ENCODE assay signal across 8 mouse cellular contexts in the genomic region with DNA sequence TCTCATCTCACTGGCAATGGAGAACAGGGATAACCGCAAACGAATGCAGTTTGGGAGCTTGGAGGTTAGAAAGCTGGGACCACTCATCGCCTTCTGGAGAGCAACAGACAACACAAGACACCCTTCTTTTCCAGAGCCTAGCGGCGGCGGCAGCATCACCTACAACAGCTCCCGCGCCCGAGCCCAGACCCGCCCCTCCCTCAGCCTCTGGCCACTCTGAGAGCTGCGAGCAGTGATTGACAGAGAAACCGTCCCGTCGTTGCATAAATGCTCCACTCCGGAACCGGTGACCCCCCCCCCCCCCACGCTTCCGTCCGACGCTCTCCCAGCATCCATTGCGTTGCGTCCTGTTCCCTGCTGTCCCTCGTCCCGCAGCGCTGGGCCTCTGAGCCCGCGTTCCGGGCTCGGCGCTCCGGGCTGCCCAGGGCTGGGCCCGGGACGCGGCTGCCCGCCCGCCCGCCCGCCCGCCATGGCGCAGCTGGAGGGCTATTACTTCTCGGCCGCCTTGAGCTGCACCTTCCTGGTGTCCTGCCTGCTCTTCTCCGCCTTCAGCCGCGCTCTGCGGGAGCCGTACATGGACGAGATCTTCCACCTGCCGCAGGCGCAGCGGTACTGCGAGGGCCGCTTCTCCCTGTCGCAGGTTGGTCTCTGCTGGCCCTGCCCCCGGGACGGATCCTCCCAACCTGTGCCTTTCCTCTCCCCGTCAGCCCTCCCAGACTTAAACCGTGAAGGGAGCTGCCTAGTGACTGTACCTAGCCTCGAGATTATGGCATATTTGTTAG. TPM values are rescaled to one million over a fixed set of nuclear protein-coding genes. Genes with fewer than 3 reads are reported as not detected.
DNase-seq lines count a peak whose midpoint lies in the region; ATAC-seq and TF ChIP-seq lines count a peak whose summit lies in the region.

A gene (plus strand): TSS at position 343 of the 782 bp plus-strand sequence.

- H3K4me3 ChIP-seq in E14TG2a.4 (replicated peaks; ENCODE audit: low read length): peak within 1 kb of the TSS; percentile 89
- peak within 1 kb of the TSS; percentile 77 for H3K4me3 ChIP-seq in forebrain, embryonic 12.5 days (replicated peaks)
- peak within 1 kb of the TSS; percentile 85 for H3K4me3 ChIP-seq in heart, postnatal 0 days (ENCODE audit: low read depth, low read length)
- H3K4me3 ChIP-seq in liver, postnatal 0 days (ENCODE audit: low read depth, low read length): peak within 1 kb of the TSS; percentile 61
- H3K4me3 ChIP-seq in neural tube, embryonic 14.5 days (ENCODE audit: low read depth, low read length): peak within 1 kb of the TSS; percentile 88

- TF ChIP-seq CTCF in E14TG2a.4 (conservative IDR thresholded peaks at IDR 0.05; ENCODE audit: low read length): no peak
- TF ChIP-seq CTCF in heart, postnatal 0 days (IDR thresholded peaks at IDR 0.05; ENCODE audit: low read depth): no peak
- no peak for TF ChIP-seq CTCF in liver, postnatal 0 days (IDR thresholded peaks at IDR 0.05; ENCODE audit: low read depth)

- H3K27ac ChIP-seq in forebrain, embryonic 12.5 days: peak within 1 kb of the TSS; percentile 87
- peak within 1 kb of the TSS; percentile 91 for H3K27ac ChIP-seq in heart, postnatal 0 days (ENCODE audit: low read depth)
- peak within 1 kb of the TSS; percentile 88 for H3K27ac ChIP-seq in liver, postnatal 0 days (ENCODE audit: low read depth)
- H3K27ac ChIP-seq in neural tube, embryonic 14.5 days (ENCODE audit: low read depth, low read length): peak within 1 kb of the TSS; percentile 89

- no peaks in the 10 kb centered on the region for H3K27me3 ChIP-seq in E14TG2a.4 (ENCODE audit: insufficient read depth, low read length)
- H3K27me3 ChIP-seq in forebrain, embryonic 12.5 days: 0 out of 2 replicates have a peak, but pooled peaks cover 6% of the 10 kb centered on the region
- no peaks in the 10 kb centered on the region for H3K27me3 ChIP-seq in heart, postnatal 0 days (ENCODE audit: control insufficient read depth, insufficient read depth, low read length)
- no peaks in the 10 kb centered on the region for H3K27me3 ChIP-seq in liver, postnatal 0 days (ENCODE audit: insufficient read depth, low read length)
- no peaks in the 10 kb centered on the region; the same call in 1 of the 2 replicates for H3K27me3 ChIP-seq in neural tube, embryonic 14.5 days (ENCODE audit: control insufficient read depth, insufficient read depth, low read length)

- peak within 1 kb of the TSS; percentile 70 for H3K4me2 ChIP-seq in forebrain, embryonic 12.5 days
- H3K4me2 ChIP-seq in heart, postnatal 0 days (ENCODE audit: low read depth, low read length): peak within 1 kb of the TSS; percentile 90
- H3K4me2 ChIP-seq in liver, postnatal 0 days (ENCODE audit: low read depth, low read length): peak within 1 kb of the TSS; percentile 75
- peak within 1 kb of the TSS; percentile 74 for H3K4me2 ChIP-seq in neural tube, embryonic 14.5 days (ENCODE audit: low read depth, low read length)

- no peak for TF ChIP-seq EP300 in heart, postnatal 0 days (IDR thresholded peaks at IDR 0.05; ENCODE audit: low read depth)
- TF ChIP-seq EP300 in liver, postnatal 0 days (IDR thresholded peaks at IDR 0.05; ENCODE audit: low read depth): no peak

- DNase-seq in c-Kit-positive CD71-positive TER-119-positive erythroid progenitor cells, embryonic 14.5 days (ENCODE audit: low spot score): peak; percentile 89
- DNase-seq in heart, postnatal 0 days (ENCODE audit: low spot score): peak; percentile 95
- DNase-seq in large intestine, adult 2 months (ENCODE audit: low read depth, low spot score): peak; percentile 74
- DNase-seq in liver, postnatal 0 days: peak; percentile 92
- DNase-seq in testis, postnatal 10 days (ENCODE audit: low spot score): peak; percentile 88

- H3K9me3 ChIP-seq in E14TG2a.4 (ENCODE audit: low read length): no peaks in the 10 kb centered on the region
- no peaks in the 10 kb centered on the region for H3K9me3 ChIP-seq in forebrain, embryonic 12.5 days
- no peaks in the 10 kb centered on the region for H3K9me3 ChIP-seq in heart, postnatal 0 days (replicated peaks; ENCODE audit: control insufficient read depth, low read length)
- H3K9me3 ChIP-seq in liver, postnatal 0 days (ENCODE audit: low read length): no peaks in the 10 kb centered on the region
- no peaks in the 10 kb centered on the region for H3K9me3 ChIP-seq in neural tube, embryonic 14.5 days (ENCODE audit: control insufficient read depth, low read length)

- WGBS in forebrain, embryonic 12.5 days: under 1% methylated on average over 49 of the region's 59 CpGs
- under 1% methylated on average over 56 of the region's 59 CpGs for WGBS in heart, postnatal 0 days
- under 1% methylated on average over 59 of the region's 59 CpGs for WGBS in large intestine, adult 2 months
- 0% methylated on average over 45 of the region's 59 CpGs for WGBS in liver, postnatal 0 days (ENCODE audit: insufficient replicate concordance)
- WGBS in neural tube, embryonic 14.5 days: under 1% methylated on average over 56 of the region's 59 CpGs

- H3K9ac ChIP-seq in forebrain, embryonic 12.5 days: peak within 1 kb of the TSS; percentile 84
- H3K9ac ChIP-seq in heart, postnatal 0 days (replicated peaks; ENCODE audit: low read depth, low read length): peak within 1 kb of the TSS; percentile 97
- peak within 1 kb of the TSS; percentile 72 for H3K9ac ChIP-seq in liver, postnatal 0 days (replicated peaks)
- peak within 1 kb of the TSS; percentile 96 for H3K9ac ChIP-seq in neural tube, embryonic 14.5 days (replicated peaks; ENCODE audit: low read depth, low read length)

- ATAC-seq in forebrain, embryonic 12.5 days (ENCODE audit: low FRiP score): peak; percentile 100
- ATAC-seq in heart, postnatal 0 days (ENCODE audit: insufficient read depth, low read depth): peak; percentile 100
- peak; percentile 98 for ATAC-seq in liver, postnatal 0 days
- peak; percentile 100 for ATAC-seq in neural tube, embryonic 14.5 days (ENCODE audit: low read depth)

- H3K4me1 ChIP-seq in E14TG2a.4 (replicated peaks; ENCODE audit: low read depth, low read length): peaks cover 25% of the 10 kb centered on the region
- H3K4me1 ChIP-seq in forebrain, embryonic 12.5 days: peaks cover 13% of the 10 kb centered on the region
- H3K4me1 ChIP-seq in heart, postnatal 0 days (ENCODE audit: control insufficient read depth, insufficient read depth): peaks cover 11% of the 10 kb centered on the region; the same call in 1 of the 2 replicates
- H3K4me1 ChIP-seq in liver, postnatal 0 days (ENCODE audit: insufficient read depth): peaks cover 4% of the 10 kb centered on the region; the same call in 1 of the 2 replicates
- peaks cover 9% of the 10 kb centered on the region; the same call in 1 of the 2 replicates for H3K4me1 ChIP-seq in neural tube, embryonic 14.5 days (ENCODE audit: control insufficient read depth, insufficient read depth, low read length)

- peaks cover 34% of the 10 kb centered on the region for H3K36me3 ChIP-seq in E14TG2a.4 (ENCODE audit: insufficient read depth, low read length)
- H3K36me3 ChIP-seq in forebrain, embryonic 12.5 days (replicated peaks): peaks cover 26% of the 10 kb centered on the region
- peaks cover 21% of the 10 kb centered on the region for H3K36me3 ChIP-seq in heart, postnatal 0 days (replicated peaks; ENCODE audit: control insufficient read depth, insufficient read depth, low read length)
- peaks cover 21% of the 10 kb centered on the region for H3K36me3 ChIP-seq in liver, postnatal 0 days (replicated peaks; ENCODE audit: insufficient read depth, low read length)
- peaks cover 13% of the 10 kb centered on the region for H3K36me3 ChIP-seq in neural tube, embryonic 14.5 days (ENCODE audit: control insufficient read depth, insufficient read depth, low read length)

RNA-seq across cellular contexts. Expression of the gene that starts here (rescaled TPM):
- 51.5 and 55.4 TPM in 2 replicates for polyA plus RNA-seq in forebrain, embryonic 12.5 days (2016; fragmentation: Nextera tagmentation; extraction: Ambion mirVana)
- 26.1 and 29.6 TPM in 2 replicates for total RNA-seq in heart, postnatal 0 days (2014; rRNA removed; ENCODE audit: low replicate concordance)
- polyA plus RNA-seq in heart, postnatal 0 days (2015; fragmentation: Nextera tagmentation; extraction: Ambion mirVana): 11.9 and 12.5 TPM in 2 replicates
- 6.1 and 8.3 TPM in 2 replicates for polyA plus RNA-seq in large intestine, adult 2 months (2012; rRNA removed)
- 4.8 and 5.1 TPM in 2 replicates for polyA plus RNA-seq in liver, postnatal 0 days (2015; fragmentation: Nextera tagmentation; extraction: Ambion mirVana)
- polyA plus RNA-seq in neural tube, embryonic 14.5 days (2014; fragmentation: Nextera tagmentation; extraction: Ambion mirVana): 51.2 and 54.6 TPM in 2 replicates

Comparison
In these comparisons a context has a peak if more than half of its experiments do, and no peak if none do; other contexts are left out.
1. Peak in every context shown above with its lines: DNase-seq, ATAC-seq, H3K4me3 ChIP-seq and H3K27ac ChIP-seq.